Mouse (Mus musculus) ES-Bruce4 (cell line): ENCODE data around the gene Caprin2. TPM values are rescaled to one million over a fixed set of nuclear protein-coding genes. Genes with fewer than 3 reads are reported as not detected.
"Not testable (repeated sequence)": the region's sequence is repeated elsewhere in the genome, so short reads cannot be mapped to it uniquely, and the experiment has no call there.

Source experiments
- H3K27ac ChIP-seq: 2 replicates; pipeline ENCODE4 v1.5.1; 2012; ENCODE audit warnings: low read length, inconsistent platforms; ENCODE audit not compliant: insufficient read depth
- H3K27me3 ChIP-seq: 2 replicates; pipeline ENCODE4 v1.6.1; 2012; ENCODE audit warnings: mild to moderate bottlenecking, low read length, inconsistent platforms; ENCODE audit not compliant: control insufficient read depth, poor library complexity, insufficient read depth, severe bottlenecking
- H3K36me3 ChIP-seq: 2 replicates; pipeline ENCODE4 v1.6.1; 2012; ENCODE audit warnings: inconsistent platforms, mild to moderate bottlenecking, low read length, moderate library complexity; ENCODE audit not compliant: control insufficient read depth, poor library complexity, insufficient read depth, severe bottlenecking
- H3K4me1 ChIP-seq: one replicate; pipeline ENCODE4 v1.8.1; 2011; ENCODE audit warnings: low read length; ENCODE audit not compliant: control insufficient read depth, insufficient read depth
- H3K4me3 ChIP-seq: 2 replicates; pipeline ENCODE4 v1.5.1; 2011; ENCODE audit warnings: low read depth, mild to moderate bottlenecking, low read length
- H3K9ac ChIP-seq: 2 replicates; pipeline ENCODE4 v1.6.1; 2012; ENCODE audit warnings: low read depth, mild to moderate bottlenecking, inconsistent platforms; ENCODE audit not compliant: poor library complexity, severe bottlenecking
- H3K9me3 ChIP-seq: replicated peaks from 2 replicates; pipeline ENCODE4 v1.6.1; 2012; ENCODE audit warnings: mild to moderate bottlenecking, low read length, inconsistent platforms; ENCODE audit not compliant: control insufficient read depth, poor library complexity, insufficient read depth, severe bottlenecking
- CTCF ChIP-seq: IDR thresholded peaks from one replicate; pipeline ENCODE4 v1.8.1; 2011; ENCODE audit warnings: low read depth, low read length
- EP300 ChIP-seq: IDR thresholded peaks from 2 replicates; pipeline ENCODE4 v1.6.1; 2011; ENCODE audit warnings: low read depth, low read length; ENCODE audit not compliant: insufficient read depth
- POLR2A ChIP-seq: IDR thresholded peaks from one replicate; pipeline ENCODE4 v1.8.1; 2011; ENCODE audit warnings: low read length; ENCODE audit not compliant: insufficient read depth
- polyA plus RNA-seq: library from polyadenylated mRNA; stranded (reverse); fragments of >200 nt; gene quantifications from 2 replicates; pipeline ENCODE4 v1.2.4, GENCODE M21; 2011; ENCODE audit warnings: low read depth; ENCODE audit not compliant: missing spikeins, insufficient read depth, insufficient read length

Caprin2 gene
- polyA plus RNA-seq, 1 experiment: 44.6 TPM

- Histone ChIP-seq H3K27ac (no peak overlapping the region), H3K27me3 (no peaks in the 10 kb centered on the region), H3K9me3 (no peaks in the 10 kb centered on the region), H3K9ac (no peak overlapping the region), H3K4me1 (peaks cover 1% of the 10 kb centered on the region), H3K36me3 (no peaks in the 10 kb centered on the region), H3K4me3 (no peak overlapping the region)
- no peak for TF ChIP-seq EP300
- peak; percentile 33 for TF ChIP-seq CTCF
Measured at GRCm38 (mm10) chr6:148913938-148914337, 17.9 kb upstream of the Caprin2 start.

GRCm38 (mm10) chr6:148911906-148912305 lies 15.9 kb upstream of the Caprin2 start:
- not testable (repeated sequence) for H3K4me1 ChIP-seq, H3K9me3 ChIP-seq, H3K27ac ChIP-seq, H3K4me3 ChIP-seq, H3K9ac ChIP-seq, H3K27me3 ChIP-seq, H3K36me3 ChIP-seq

- no peak overlapping the region for H3K27ac ChIP-seq
- TF ChIP-seq EP300: no peak
- no peak for TF ChIP-seq POLR2A
- no peak for TF ChIP-seq CTCF
- no peaks in the 10 kb centered on the region for H3K27me3 ChIP-seq
- no peak overlapping the region for H3K4me3 ChIP-seq
- H3K9ac ChIP-seq: no peak overlapping the region
- no peaks in the 10 kb centered on the region for H3K4me1 ChIP-seq
- no peaks in the 10 kb centered on the region for H3K9me3 ChIP-seq
- H3K36me3 ChIP-seq: no peaks in the 10 kb centered on the region
Measured at GRCm38 (mm10) chr6:148906958-148907357, 10.9 kb upstream of the Caprin2 start.

- TF ChIP-seq POLR2A (no peak), EP300 (no peak), CTCF (no peak)
- Histone ChIP-seq H3K27me3 (no peaks in the 10 kb centered on the region), H3K4me1 (no peaks in the 10 kb centered on the region), H3K9ac (no peak overlapping the region), H3K27ac (no peak overlapping the region), H3K4me3 (no peak overlapping the region), H3K9me3 (no peaks in the 10 kb centered on the region), H3K36me3 (no peaks in the 10 kb centered on the region)
Measured at GRCm38 (mm10) chr6:148902728-148903127, 6.7 kb upstream of the Caprin2 start.

- Histone ChIP-seq H3K27ac (peak overlapping the region; percentile 80), H3K36me3 (no peaks in the 10 kb centered on the region), H3K27me3 (no peaks in the 10 kb centered on the region), H3K9ac (peak overlapping the region; percentile 57), H3K4me1 (peaks cover 2% of the 10 kb centered on the region), H3K9me3 (no peaks in the 10 kb centered on the region), H3K4me3 (peak overlapping the region; percentile 78)
- TF ChIP-seq POLR2A: no peak
- TF ChIP-seq EP300: no peak
- no peak for TF ChIP-seq CTCF
Measured at GRCm38 (mm10) chr6:148896507-148896851, 442 bp upstream of the Caprin2 start.

- Histone ChIP-seq H3K36me3 (no peaks in the 10 kb centered on the region), H3K9me3 (no peaks in the 10 kb centered on the region), H3K27me3 (no peaks in the 10 kb centered on the region), H3K4me3 (peak overlapping the region; percentile 89), H3K9ac (peak overlapping the region; percentile 85), H3K4me1 (peaks cover 2% of the 10 kb centered on the region), H3K27ac (no peak overlapping the region)
- no peak for TF ChIP-seq POLR2A
- no peak for TF ChIP-seq CTCF
- TF ChIP-seq EP300: no peak
Measured at GRCm38 (mm10) chr6:148894888-148895772, 907 bp downstream of the Caprin2 start.
